ENCODE assay signal across 8 mouse cellular contexts in genomic region chr11:98740393-98741050, GRCm38 (mm10). TPM values are rescaled to one million over a fixed set of nuclear protein-coding genes. Genes with fewer than 3 reads are reported as not detected.
DNase-seq lines count a peak whose midpoint lies in the region; ATAC-seq and TF ChIP-seq lines count a peak whose summit lies in the region.

Thra (plus strand) TSS chr11:98740638.

- H3K9me3 ChIP-seq in hindbrain, embryonic 15.5 days: no peaks in the 10 kb centered on the region

- ATAC-seq in hindbrain, embryonic 15.5 days (ENCODE audit: low FRiP score, low read depth): peak; percentile 55; the same call in 1 of the 2 replicates

- H3K9ac ChIP-seq in hindbrain, embryonic 15.5 days: peak within 1 kb of the TSS; percentile 98

- TF ChIP-seq CTCF in left cerebral cortex, adult 2 months (IDR thresholded peaks at IDR 0.05): no peak
- TF ChIP-seq CTCF in small intestine, adult 2 months (IDR thresholded peaks at IDR 0.05; ENCODE audit: extremely low read depth, insufficient read length, insufficient replicate concordance, low read depth, low read length): no peak

- peak within 1 kb of the TSS; percentile 99 for H3K27ac ChIP-seq in hindbrain, embryonic 15.5 days (replicated peaks)
- peak within 1 kb of the TSS; percentile 95 for H3K27ac ChIP-seq in left cerebral cortex, adult 2 months
- H3K27ac ChIP-seq in small intestine, adult 2 months (ENCODE audit: insufficient read depth, low read depth, low read length): peak within 1 kb of the TSS; percentile 64

- H3K4me1 ChIP-seq in hindbrain, embryonic 15.5 days (replicated peaks): peaks cover 61% of the 10 kb centered on the region
- H3K4me1 ChIP-seq in small intestine, adult 2 months (ENCODE audit: control insufficient read depth, insufficient read depth, insufficient read length, low read length): peaks cover 21% of the 10 kb centered on the region; the same call in 1 of the 2 replicates

- 1% methylated on average over 22 of the region's 22 CpGs for WGBS in hindbrain, embryonic 15.5 days
- WGBS in small intestine, adult 2 months: under 1% methylated on average over 22 of the region's 22 CpGs

- no peak for TF ChIP-seq POLR2A in small intestine, adult 2 months (IDR thresholded peaks at IDR 0.05; ENCODE audit: low read depth, low read length)

- H3K4me2 ChIP-seq in hindbrain, embryonic 15.5 days: peak within 1 kb of the TSS; percentile 93

- intact Hi-C loops in left cerebral cortex, adult 2 months (cut with DNase I): loop anchor here (2.0 kb wide), 3 partner anchors 14 to 46 kb away; no protein-coding TSS in a partner anchor

- DNase-seq in right cerebral cortex, adult 18-20 months: peak; percentile 82
- DNase-seq in right cerebral cortex, postnatal 36 days (ENCODE audit: low spot score in 2 of 2): no peak
- DNase-seq in cerebellum, postnatal 36 days: peak; percentile 60 to 62
- peak in 1 of 2 experiments; percentile 68 for DNase-seq in gastrocnemius, adult 8-10 months (ENCODE audit: low spot score in 2 of 2)
- peak; percentile 69 to 71 for DNase-seq in left cerebral cortex, adult 2 months (ENCODE audit: extremely low spot score in 1 of 2, low spot score in 2 of 2)
- peak; percentile 75 to 84 for DNase-seq in lung, postnatal 4 days

- peak within 1 kb of the TSS; percentile 89 for H3K4me3 ChIP-seq in hindbrain, embryonic 15.5 days
- peak within 1 kb of the TSS; percentile 89 for H3K4me3 ChIP-seq in left cerebral cortex, adult 2 months
- peak within 1 kb of the TSS; percentile 64 for H3K4me3 ChIP-seq in small intestine, adult 2 months (ENCODE audit: low read depth, low read length)

- H3K36me3 ChIP-seq in hindbrain, embryonic 15.5 days: no peaks in the 10 kb centered on the region
- H3K36me3 ChIP-seq in small intestine, adult 2 months (ENCODE audit: control insufficient read depth, insufficient read depth, low read length): no peaks in the 10 kb centered on the region

- H3K27me3 ChIP-seq in hindbrain, embryonic 15.5 days: no peaks in the 10 kb centered on the region
- H3K27me3 ChIP-seq in small intestine, adult 2 months (ENCODE audit: control insufficient read depth, insufficient read depth, low read length): no peaks in the 10 kb centered on the region

RNA-seq across cellular contexts. Expression of gene Thra, which starts in this region (rescaled TPM):
- 10 to 100 TPM; 67.5 to 81.5 (median 76.2) TPM for total RNA-seq in gastrocnemius, adult 8-10 months (2022)
- 136 and 138 TPM in 2 replicates for polyA plus RNA-seq in hindbrain, embryonic 15.5 days (2015; fragmentation: Nextera tagmentation; extraction: Ambion mirVana)
- 100 to 1,000 TPM; 730 to 768 TPM for total RNA-seq in left cerebral cortex, adult 2 months (2021)
- 46.5 and 128 TPM in 2 replicates for polyA plus RNA-seq in small intestine, adult 2 months (2012; rRNA removed)

Comparison
In these comparisons a context has a peak if more than half of its experiments do, and no peak if none do; other contexts are left out.
1. RNA of gene Thra (total RNA-seq): 730 to 768 TPM in left cerebral cortex, adult 2 months; 67.5 to 81.5 TPM in gastrocnemius, adult 8-10 months; every median in the first group is over 4 times any median in the second.
2. DNase-seq: peak in right cerebral cortex, adult 18-20 months (single experiment), cerebellum, postnatal 36 days (2 of 2), left cerebral cortex, adult 2 months (2 of 2) and lung, postnatal 4 days (2 of 2); none in right cerebral cortex, postnatal 36 days (0 of 2).
3. Peak in every context shown above with its lines, with median percentiles within 50 percentile points of each other: H3K27ac ChIP-seq and H3K4me3 ChIP-seq.